In the genomic region with DNA sequence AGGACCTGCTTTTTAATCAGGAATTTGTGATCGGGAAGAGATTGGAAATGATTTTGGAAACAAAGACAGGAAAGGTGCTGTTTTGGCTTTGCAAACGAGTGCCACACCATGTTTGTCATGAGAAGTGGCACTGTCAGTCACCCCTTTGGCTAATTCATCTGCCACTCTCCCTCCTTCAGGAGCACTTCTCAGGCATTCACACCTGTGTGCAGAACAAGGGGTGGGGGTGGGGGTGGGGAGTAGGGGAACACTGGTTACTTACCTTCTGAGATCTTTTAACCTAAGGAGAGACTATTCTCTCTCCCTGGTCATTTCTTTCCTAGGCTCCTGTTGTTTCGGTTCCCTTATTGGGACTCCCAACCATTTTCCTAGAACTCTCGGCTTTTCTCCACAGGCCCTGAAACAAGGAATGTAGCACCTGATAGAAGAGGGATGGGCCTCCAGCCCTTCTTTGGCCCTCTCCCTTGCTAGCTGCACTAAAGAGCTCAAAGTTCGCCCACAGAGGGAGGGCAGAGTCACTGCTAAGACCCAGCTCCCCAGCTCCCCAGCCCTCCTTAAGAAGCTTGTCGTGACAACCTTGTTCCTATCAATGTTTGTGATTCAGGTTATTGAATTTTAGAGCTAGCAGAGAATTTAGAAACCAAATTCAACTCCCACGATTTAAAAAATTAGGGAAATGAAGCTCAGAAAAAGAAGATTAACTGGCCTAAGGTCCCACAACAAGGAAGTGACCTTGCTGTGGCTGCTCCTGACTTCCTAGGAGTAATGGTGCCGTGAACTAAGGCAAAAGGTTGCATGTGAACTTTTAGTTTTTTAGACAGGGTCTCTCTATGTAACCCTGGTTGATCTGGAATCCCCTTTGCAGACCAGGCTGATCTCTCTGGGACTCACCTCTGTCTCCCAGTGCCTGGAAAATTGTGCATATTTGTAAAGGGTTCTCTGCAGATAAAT, we compare ENCODE assay signal across 28 mouse cellular contexts. TPM values are rescaled to one million over a fixed set of nuclear protein-coding genes. Genes with fewer than 3 reads are reported as not detected.
A peak's percentile ranks its signal among the peaks of the same experiment; 100 is the strongest.
DNase-seq lines count a peak whose midpoint lies in the region; ATAC-seq and TF ChIP-seq lines count a peak whose summit lies in the region.
"Had no signal": no experiment of that assay in that cellular context is flagged by ENCODE, and none has a peak within 500 bp of the region (broad histone marks: within the 10 kb centered on the region; RNA-seq: fewer than 3 reads in every experiment).

No protein-coding gene starts in this region.

- no peak for TF ChIP-seq POLR2A in kidney, adult 2 months (IDR thresholded peaks at IDR 0.05; ENCODE audit: low read depth, low read length)

- TF ChIP-seq CTCF in kidney, adult 2 months (conservative IDR thresholded peaks at IDR 0.05; ENCODE audit: insufficient read depth, insufficient read length, low read depth, low read length): no peak
- no peak for TF ChIP-seq CTCF in kidney, postnatal 0 days (IDR thresholded peaks at IDR 0.05; ENCODE audit: low read depth)
- TF ChIP-seq CTCF in hindbrain, postnatal 0 days (IDR thresholded peaks at IDR 0.05; ENCODE audit: low read depth): no peak

- ATAC-seq in kidney, embryonic 14.5 days (ENCODE audit: low FRiP score, low TSS enrichment): no peak
- 0 out of 2 replicates have a peak, but pooled peaks have one; percentile 49 for ATAC-seq in kidney, postnatal 0 days (replicated peaks; ENCODE audit: low FRiP score, low read depth)
- no peak for ATAC-seq in hindbrain, postnatal 0 days
- no peak for ATAC-seq in forebrain, embryonic 16.5 days
- ATAC-seq: CD4-positive, CD25-positive, alpha-beta regulatory T cell, adult 4 months; forebrain, embryonic 14.5 days; inflammation-experienced regulatory T-cells, adult 6 months had no signal

- H3K27ac ChIP-seq in kidney, adult 2 months (ENCODE audit: insufficient read depth, low read depth, low read length): no peak overlapping the region
- no peak overlapping the region for H3K27ac ChIP-seq in kidney, embryonic 14.5 days (ENCODE audit: low read depth, low read length)
- H3K27ac ChIP-seq in kidney, postnatal 0 days: no peak overlapping the region
- H3K27ac ChIP-seq in hindbrain, postnatal 0 days: no peak overlapping the region
- H3K27ac ChIP-seq in forebrain, embryonic 16.5 days (ENCODE audit: low read length): no peak overlapping the region
- H3K27ac ChIP-seq: hindbrain, embryonic 14.5 days; layer of hippocampus, adult 2 months; left cerebral cortex, adult 2 months; limb, embryonic 13.5 days; lung, embryonic 15.5 days; midbrain, embryonic 12.5 days; neural tube, embryonic 13.5 days had no signal

- H3K27me3 ChIP-seq in kidney, adult 2 months (replicated peaks; ENCODE audit: control insufficient read depth, insufficient read depth, low read length): no peaks in the 10 kb centered on the region
- H3K27me3 ChIP-seq in kidney, embryonic 14.5 days (ENCODE audit: control insufficient read depth, insufficient read depth, low read length): no peaks in the 10 kb centered on the region
- no peaks in the 10 kb centered on the region for H3K27me3 ChIP-seq in kidney, postnatal 0 days (ENCODE audit: insufficient read depth, low read length)
- no peaks in the 10 kb centered on the region for H3K27me3 ChIP-seq in hindbrain, postnatal 0 days (ENCODE audit: insufficient read depth, low read length)
- no peaks in the 10 kb centered on the region for H3K27me3 ChIP-seq in forebrain, embryonic 16.5 days (replicated peaks; ENCODE audit: control insufficient read depth, insufficient read depth, low read length)
- H3K27me3 ChIP-seq: heart, embryonic 12.5 days; limb, embryonic 13.5 days; lung, embryonic 15.5 days; megakaryocyte, embryonic 14.5 days; midbrain, embryonic 12.5 days; neural tube, embryonic 13.5 days had no signal

- H3K9me3 ChIP-seq in kidney, embryonic 14.5 days (ENCODE audit: control insufficient read depth, low read length): no peaks in the 10 kb centered on the region
- H3K9me3 ChIP-seq in kidney, postnatal 0 days (replicated peaks; ENCODE audit: low read length): no peaks in the 10 kb centered on the region
- no peaks in the 10 kb centered on the region for H3K9me3 ChIP-seq in hindbrain, postnatal 0 days (ENCODE audit: low read length)
- H3K9me3 ChIP-seq in forebrain, embryonic 16.5 days (ENCODE audit: control insufficient read depth, low read length): no peaks in the 10 kb centered on the region
- H3K9me3 ChIP-seq: heart, embryonic 12.5 days; limb, embryonic 13.5 days; lung, embryonic 15.5 days; megakaryocyte, embryonic 14.5 days; midbrain, embryonic 12.5 days; neural tube, embryonic 13.5 days had no signal

- H3K4me2 ChIP-seq in kidney, embryonic 14.5 days (replicated peaks; ENCODE audit: low read depth, low read length): no peak overlapping the region
- no peak overlapping the region for H3K4me2 ChIP-seq in kidney, postnatal 0 days (ENCODE audit: low read length)
- H3K4me2 ChIP-seq in hindbrain, postnatal 0 days (ENCODE audit: low read depth, low read length): no peak overlapping the region
- H3K4me2 ChIP-seq in forebrain, embryonic 16.5 days (ENCODE audit: low read length): no peak overlapping the region
- H3K4me2 ChIP-seq: heart, embryonic 12.5 days; hindbrain, embryonic 14.5 days; limb, embryonic 13.5 days; liver, embryonic 11.5 days; lung, embryonic 15.5 days; midbrain, embryonic 12.5 days; neural tube, embryonic 13.5 days had no signal

- peak; percentile 70 for DNase-seq in kidney, adult 2 months
- no peak for DNase-seq in kidney, postnatal 0 days (ENCODE audit: low spot score)
- peak; percentile 22 to 48 for DNase-seq in kidney, postnatal 4 days
- peak; percentile 75 for DNase-seq in yolk sac, embryonic 10.5 days (ENCODE audit: low spot score)
- no peak for DNase-seq in hindbrain, postnatal 0 days (ENCODE audit: low spot score)
- no peak for DNase-seq in adipocyte (ENCODE audit: low spot score)
- DNase-seq: adrenal gland, postnatal 36 days; cerebellum, adult 18-20 months; cerebellum, postnatal 10 days; gastrocnemius, postnatal 36 days; heart, adult 18-20 months; thymus, adult 2 months; thymus, postnatal 4 days had no signal

- WGBS in kidney, adult 2 months: 63% methylated on average over 8 of the region's 8 CpGs
- WGBS in kidney, embryonic 14.5 days: 74% methylated on average over 8 of the region's 8 CpGs
- WGBS in kidney, postnatal 0 days: 71% methylated on average over 8 of the region's 8 CpGs
- WGBS in hindbrain, postnatal 0 days: 86% methylated on average over 8 of the region's 8 CpGs
- 82% methylated on average over 8 of the region's 8 CpGs for WGBS in forebrain, embryonic 16.5 days

- H3K4me3 ChIP-seq in kidney, adult 2 months (ENCODE audit: insufficient read depth, low read depth, low read length): no peak overlapping the region
- H3K4me3 ChIP-seq in kidney, embryonic 14.5 days (ENCODE audit: low read length): no peak overlapping the region
- no peak overlapping the region for H3K4me3 ChIP-seq in kidney, postnatal 0 days (replicated peaks; ENCODE audit: low read depth, low read length)
- H3K4me3 ChIP-seq in hindbrain, postnatal 0 days (ENCODE audit: low read length): no peak overlapping the region
- no peak overlapping the region for H3K4me3 ChIP-seq in forebrain, embryonic 16.5 days (replicated peaks; ENCODE audit: low read length)
- H3K4me3 ChIP-seq: heart, embryonic 12.5 days; layer of hippocampus, adult 2 months; left cerebral cortex, adult 2 months; limb, embryonic 13.5 days; lung, embryonic 15.5 days; megakaryocyte, embryonic 14.5 days; midbrain, embryonic 12.5 days; neural tube, embryonic 13.5 days had no signal

- H3K9ac ChIP-seq in kidney, embryonic 14.5 days (ENCODE audit: low read depth, low read length): no peak overlapping the region
- no peak overlapping the region for H3K9ac ChIP-seq in kidney, postnatal 0 days (ENCODE audit: low read depth, low read length)
- no peak overlapping the region for H3K9ac ChIP-seq in hindbrain, postnatal 0 days (replicated peaks; ENCODE audit: low read length)
- H3K9ac ChIP-seq in forebrain, embryonic 16.5 days (replicated peaks; ENCODE audit: low read depth, low read length): no peak overlapping the region
- H3K9ac ChIP-seq: heart, embryonic 12.5 days; hindbrain, embryonic 14.5 days; limb, embryonic 13.5 days; lung, embryonic 15.5 days; midbrain, embryonic 12.5 days; neural tube, embryonic 13.5 days had no signal

- H3K4me1 ChIP-seq in kidney, adult 2 months (ENCODE audit: control insufficient read depth, insufficient read depth, low read length): no peaks in the 10 kb centered on the region
- no peaks in the 10 kb centered on the region for H3K4me1 ChIP-seq in kidney, embryonic 14.5 days (ENCODE audit: control insufficient read depth, insufficient read depth, low read length)
- H3K4me1 ChIP-seq in kidney, postnatal 0 days (replicated peaks; ENCODE audit: insufficient read depth, low read length): no peaks in the 10 kb centered on the region
- H3K4me1 ChIP-seq in hindbrain, postnatal 0 days (ENCODE audit: insufficient read depth, low read length): no peaks in the 10 kb centered on the region
- no peaks in the 10 kb centered on the region for H3K4me1 ChIP-seq in forebrain, embryonic 16.5 days (replicated peaks; ENCODE audit: control insufficient read depth, insufficient read depth, low read length)
- H3K4me1 ChIP-seq: limb, embryonic 13.5 days; lung, embryonic 15.5 days; midbrain, embryonic 12.5 days; neural tube, embryonic 13.5 days had no signal

- no peaks in the 10 kb centered on the region for H3K36me3 ChIP-seq in kidney, adult 2 months (ENCODE audit: control insufficient read depth, insufficient read depth, low read length)
- no peaks in the 10 kb centered on the region for H3K36me3 ChIP-seq in kidney, embryonic 14.5 days (ENCODE audit: control insufficient read depth, insufficient read depth, low read length)
- no peaks in the 10 kb centered on the region for H3K36me3 ChIP-seq in kidney, postnatal 0 days (ENCODE audit: insufficient read depth, low read length)
- no peaks in the 10 kb centered on the region for H3K36me3 ChIP-seq in hindbrain, postnatal 0 days (ENCODE audit: insufficient read depth, low read length)
- H3K36me3 ChIP-seq in forebrain, embryonic 16.5 days (ENCODE audit: control insufficient read depth, insufficient read depth): no peaks in the 10 kb centered on the region
- H3K36me3 ChIP-seq: heart, embryonic 12.5 days; limb, embryonic 13.5 days; lung, embryonic 15.5 days; midbrain, embryonic 12.5 days; neural tube, embryonic 13.5 days had no signal

RNA-seq across cellular contexts. Expression of gene Cited2, which starts 42.3 kb away (rescaled TPM):
- polyA plus RNA-seq in kidney, adult 2 months (2012; rRNA removed): 70.7 and 80.9 TPM in 2 replicates
- 76.0 and 83.5 TPM in 2 replicates for polyA plus RNA-seq in kidney, embryonic 14.5 days (2014; fragmentation: Nextera tagmentation; extraction: Ambion mirVana)
- 86.1 and 94.8 TPM in 2 replicates for polyA plus RNA-seq in kidney, postnatal 0 days (2015; fragmentation: Nextera tagmentation; extraction: Ambion mirVana)
- total RNA-seq in hindbrain, postnatal 0 days (2014; rRNA removed): 102 and 112 TPM in 2 replicates
- polyA plus RNA-seq in hindbrain, postnatal 0 days (2015; fragmentation: Nextera tagmentation; extraction: Ambion mirVana): 59.4 and 60.4 TPM in 2 replicates
- polyA plus RNA-seq in forebrain, embryonic 16.5 days (2015; fragmentation: Nextera tagmentation; extraction: Ambion mirVana): 55.9 and 65.7 TPM in 2 replicates

Comparison
In these comparisons a context has a peak if more than half of its experiments do, and no peak if none do; other contexts are left out.
1. DNase-seq: peak in kidney, adult 2 months (single experiment), kidney, postnatal 4 days (2 of 2) and yolk sac, embryonic 10.5 days (single experiment); none in kidney, postnatal 0 days (single experiment), hindbrain, postnatal 0 days (single experiment) and adipocyte (single experiment).